Mouse (Mus musculus): ENCODE data around the gene Ciao1. TPM values are rescaled to one million over a fixed set of nuclear protein-coding genes. Genes with fewer than 3 reads are reported as not detected.

Gene Ciao1
- total and polyA plus RNA-seq, 3 experiments: 83.8 to 86.3 TPM; not detected in 1

DNA sequence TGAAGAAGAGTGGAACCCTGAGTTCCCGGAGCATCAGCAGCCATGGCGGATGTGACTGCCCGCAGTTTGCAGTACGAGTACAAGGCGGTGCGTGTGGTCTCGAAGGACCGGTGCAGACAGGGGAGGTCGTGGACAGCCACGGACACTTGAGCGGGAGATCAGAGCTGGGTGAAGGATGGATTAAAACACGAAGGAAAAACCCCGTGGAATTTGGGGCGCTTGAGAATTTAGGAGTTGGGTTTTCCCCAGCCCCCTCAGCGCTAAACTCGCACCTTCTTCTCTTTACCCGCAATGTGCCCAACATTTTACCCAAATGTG, 39.2 kb downstream of the Ciao1 start:
- Histone ChIP-seq H3K9ac (ENCODE audit: control insufficient read depth, low read depth, low read length, poor library complexity, severe bottlenecking) (peak overlapping the region; percentile 79), H3K4me3 (ENCODE audit: control insufficient read depth in 1 of 2, insufficient read depth in 1 of 2, low read depth in 2 of 2, low read length in 2 of 2) (peak overlapping the region; percentile 77 to 80), H3K4me1 (ENCODE audit: control insufficient read depth in 1 of 2, insufficient read depth in 2 of 2, low read length in 2 of 2) (no peaks in the 10 kb centered on the region; a peak in 1 of 4 replicates), H3K27me3 (ENCODE audit: control insufficient read depth in 1 of 2, insufficient read depth in 2 of 2, low read length in 2 of 2) (no peaks in the 10 kb centered on the region), H3K9me3 (replicated peaks; ENCODE audit: insufficient read depth, low read length) (no peaks in the 10 kb centered on the region), H3K27ac (ENCODE audit: control insufficient read depth, low read depth, low read length) (peak overlapping the region; percentile 85), H3K36me3 (ENCODE audit: control insufficient read depth in 1 of 2, insufficient read depth in 2 of 2, low read length in 2 of 2) (peaks cover 4 to 14% of the 10 kb centered on the region in 2 experiments), H3K79me2 (ENCODE audit: control insufficient read depth, insufficient read depth, low read length, poor library complexity) (peaks cover 17% of the 10 kb centered on the region)
- no peak for DNase-seq (ENCODE audit: low read depth, low spot score)
- TF ChIP-seq TAL1 (IDR thresholded peaks at IDR 0.05; ENCODE audit: low read length) (no peak), POLR2A (IDR thresholded peaks at IDR 0.05; ENCODE audit: control insufficient read depth in 1 of 2, insufficient read depth in 1 of 2, low read depth in 1 of 2, low read length in 2 of 2, poor library complexity in 1 of 2) (peak; percentile 69 to 73; a peak in 1 of 4 replicates)

DNA sequence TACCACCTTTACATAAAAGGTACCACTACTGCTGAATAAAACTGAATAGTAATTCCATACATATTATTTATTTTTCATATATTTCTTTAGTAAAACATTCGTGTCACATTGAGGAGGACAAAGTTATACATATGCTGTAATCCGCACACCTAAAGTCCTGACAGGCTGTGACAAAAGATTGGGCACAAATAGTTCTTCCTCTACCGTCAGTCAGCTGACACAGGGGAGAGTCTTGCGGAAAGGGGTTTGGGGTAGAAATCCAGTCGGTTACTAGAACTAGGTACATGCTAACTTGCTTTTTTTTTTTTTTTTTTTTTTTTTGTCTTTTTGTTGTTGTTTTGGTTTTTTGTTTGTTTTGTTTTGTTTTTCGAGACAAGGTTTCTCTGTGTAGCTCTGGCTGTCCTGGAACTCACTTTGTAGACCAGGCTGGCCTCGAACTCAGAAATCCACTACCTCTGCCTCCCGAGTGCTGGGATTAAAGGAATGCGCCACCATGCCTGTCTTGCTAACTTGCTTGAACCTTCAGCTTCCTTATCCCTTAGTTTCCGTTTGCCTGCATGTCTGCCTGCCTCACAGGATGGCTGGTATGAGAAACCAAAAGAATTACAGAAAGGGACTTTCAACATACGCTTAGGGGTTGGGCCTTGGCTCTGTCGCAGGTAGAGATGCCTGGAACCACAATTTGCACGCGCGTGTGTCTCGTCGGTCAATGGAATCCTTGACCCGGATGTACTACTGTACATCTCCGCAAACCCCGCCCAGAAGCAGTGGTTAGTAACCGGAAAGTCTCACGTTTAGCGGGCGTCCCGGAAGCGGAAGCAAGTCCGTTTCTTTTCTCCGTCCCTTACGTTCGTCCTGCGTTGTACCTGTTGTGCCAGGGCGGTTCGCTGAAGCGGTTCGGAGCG, 39.8 kb downstream of the Ciao1 start, which contains the start of the genes 1810024B03Rik and Snrnp200:
TSS of gene 1810024B03Rik (minus strand) at position 734 of the 905 bp plus-strand sequence.
TSS of gene Snrnp200 (plus strand) at position 840 of the 905 bp plus-strand sequence.
- Histone ChIP-seq H3K4me3 (ENCODE audit: control insufficient read depth in 1 of 2, insufficient read depth in 1 of 2, low read depth in 2 of 2, low read length in 2 of 2) (peak within 1 kb of the TSS; percentile 77 to 80), H3K9me3 (replicated peaks; ENCODE audit: insufficient read depth, low read length) (no peaks in the 10 kb centered on the region), H3K9ac (ENCODE audit: control insufficient read depth, low read depth, low read length, poor library complexity, severe bottlenecking) (peak within 1 kb of the TSS; percentile 79), H3K4me1 (ENCODE audit: control insufficient read depth in 1 of 2, insufficient read depth in 2 of 2, low read length in 2 of 2) (no peaks in the 10 kb centered on the region; a peak in 1 of 4 replicates), H3K27ac (ENCODE audit: control insufficient read depth, low read depth, low read length) (peak within 1 kb of the TSS; percentile 93), H3K27me3 (ENCODE audit: control insufficient read depth in 1 of 2, insufficient read depth in 2 of 2, low read length in 2 of 2) (no peaks in the 10 kb centered on the region), H3K79me2 (ENCODE audit: control insufficient read depth, insufficient read depth, low read length, poor library complexity) (peaks cover 17% of the 10 kb centered on the region), H3K36me3 (ENCODE audit: control insufficient read depth in 1 of 2, insufficient read depth in 2 of 2, low read length in 2 of 2) (peaks cover 4 to 12% of the 10 kb centered on the region in 2 experiments)
- DNase-seq (ENCODE audit: low read depth, low spot score): peak; percentile 99
- no peak for TF ChIP-seq USF2 (IDR thresholded peaks at IDR 0.05; ENCODE audit: borderline replicate concordance in 1 of 2, insufficient read depth in 1 of 2, low read depth in 1 of 2, low read length in 2 of 2)
- TF ChIP-seq NELFE (IDR thresholded peaks at IDR 0.05; ENCODE audit: low read depth, low read length): peak; percentile 38; the same call in 1 of the 2 replicates
- TF ChIP-seq SMC3 (IDR thresholded peaks at IDR 0.05; ENCODE audit: low read depth, low read length): no peak
- TF ChIP-seq NRF1 (IDR thresholded peaks at IDR 0.05; ENCODE audit: insufficient read depth, low read depth, low read length, poor library complexity, severe bottlenecking): no peak
- TF ChIP-seq USF1 (IDR thresholded peaks at IDR 0.05; ENCODE audit: low read depth, low read length): peak; percentile 78
- TF ChIP-seq MYB (IDR thresholded peaks at IDR 0.05; ENCODE audit: low read depth, low read length): no peak; the same call in 1 of the 2 replicates
- TF ChIP-seq ELF1 (IDR thresholded peaks at IDR 0.05; ENCODE audit: low read depth, low read length): peak; percentile 88
- TF ChIP-seq TCF12 (IDR thresholded peaks at IDR 0.05; ENCODE audit: low read depth, low read length): peak; percentile 75; the same call in 1 of the 2 replicates
- TF ChIP-seq MEF2A (IDR thresholded peaks at IDR 0.05; ENCODE audit: extremely low read depth, insufficient replicate concordance, low read depth, low read length, poor library complexity, severe bottlenecking): no peak
- TF ChIP-seq EP300 (IDR thresholded peaks at IDR 0.05; ENCODE audit: low read depth in 1 of 2, low read length in 2 of 2): no peak; a peak in 1 of 4 replicates
- no peak for TF ChIP-seq ZKSCAN1 (IDR thresholded peaks at IDR 0.05; ENCODE audit: low read depth, low read length)
- TF ChIP-seq TAL1 (IDR thresholded peaks at IDR 0.05; ENCODE audit: low read length): no peak
- peak; percentile 42; the same call in 1 of the 2 replicates for TF ChIP-seq GATA1 (IDR thresholded peaks at IDR 0.05; ENCODE audit: low read depth, low read length)
- TF ChIP-seq RAD21 (IDR thresholded peaks at IDR 0.05; ENCODE audit: low read depth, low read length): no peak
- peak; percentile 21; the same call in 1 of the 2 replicates for TF ChIP-seq ZMIZ1 (IDR thresholded peaks at IDR 0.05; ENCODE audit: low read depth, low read length)
- TF ChIP-seq GABPA (IDR thresholded peaks at IDR 0.05; ENCODE audit: low read depth, low read length): no peak
- no peak for TF ChIP-seq CTCF (IDR thresholded peaks at IDR 0.05 in 2 of 3, conservative IDR thresholded peaks at IDR 0.05 in 1 of 3; ENCODE audit: control insufficient read depth in 1 of 3, insufficient read depth in 1 of 3, low read depth in 2 of 3, low read length in 3 of 3, poor library complexity in 1 of 3, severe bottlenecking in 1 of 3)
- no peak for TF ChIP-seq MAFK (IDR thresholded peaks at IDR 0.05; ENCODE audit: borderline replicate concordance, low read depth, low read length)
- TF ChIP-seq SIN3A (IDR thresholded peaks at IDR 0.05; ENCODE audit: low read length): peak; percentile 85
- TF ChIP-seq TBP (IDR thresholded peaks at IDR 0.05; ENCODE audit: low read depth, low read length): peak; percentile 78
- TF ChIP-seq HCFC1 (IDR thresholded peaks at IDR 0.05; ENCODE audit: low read depth, low read length): peak; percentile 96
- no peak; the same call in 1 of the 2 replicates for TF ChIP-seq BHLHE40 (IDR thresholded peaks at IDR 0.05; ENCODE audit: borderline replicate concordance, low read depth, low read length)
- no peak for TF ChIP-seq RCOR1 (IDR thresholded peaks at IDR 0.05; ENCODE audit: low read depth, low read length)
- no peak for TF ChIP-seq JUND (IDR thresholded peaks at IDR 0.05; ENCODE audit: low read depth, low read length)
- peak; percentile 77 for TF ChIP-seq POLR2AphosphoS2 (IDR thresholded peaks at IDR 0.05; ENCODE audit: low read length)
- TF ChIP-seq E2F4 (IDR thresholded peaks at IDR 0.05; ENCODE audit: borderline replicate concordance, low read depth, low read length): no peak
- TF ChIP-seq POLR2A (IDR thresholded peaks at IDR 0.05; ENCODE audit: control insufficient read depth in 1 of 2, insufficient read depth in 1 of 2, low read depth in 1 of 2, low read length in 2 of 2, poor library complexity in 1 of 2): no peak; a peak in 3 of 4 replicates
- no peak for TF ChIP-seq UBTF (IDR thresholded peaks at IDR 0.05; ENCODE audit: borderline replicate concordance, insufficient read depth, low read depth, low read length)
